Mouse (Mus musculus) retina, adult 2 months (tissue): ENCODE data around the gene Pikfyve.

ENCODE experiments used
- DNase-seq: peaks from one replicate; pipeline ENCODE4 v3.0.0-alpha.2; 2012; ENCODE audit warnings: low read depth, low spot score

Gene Pikfyve

DNA sequence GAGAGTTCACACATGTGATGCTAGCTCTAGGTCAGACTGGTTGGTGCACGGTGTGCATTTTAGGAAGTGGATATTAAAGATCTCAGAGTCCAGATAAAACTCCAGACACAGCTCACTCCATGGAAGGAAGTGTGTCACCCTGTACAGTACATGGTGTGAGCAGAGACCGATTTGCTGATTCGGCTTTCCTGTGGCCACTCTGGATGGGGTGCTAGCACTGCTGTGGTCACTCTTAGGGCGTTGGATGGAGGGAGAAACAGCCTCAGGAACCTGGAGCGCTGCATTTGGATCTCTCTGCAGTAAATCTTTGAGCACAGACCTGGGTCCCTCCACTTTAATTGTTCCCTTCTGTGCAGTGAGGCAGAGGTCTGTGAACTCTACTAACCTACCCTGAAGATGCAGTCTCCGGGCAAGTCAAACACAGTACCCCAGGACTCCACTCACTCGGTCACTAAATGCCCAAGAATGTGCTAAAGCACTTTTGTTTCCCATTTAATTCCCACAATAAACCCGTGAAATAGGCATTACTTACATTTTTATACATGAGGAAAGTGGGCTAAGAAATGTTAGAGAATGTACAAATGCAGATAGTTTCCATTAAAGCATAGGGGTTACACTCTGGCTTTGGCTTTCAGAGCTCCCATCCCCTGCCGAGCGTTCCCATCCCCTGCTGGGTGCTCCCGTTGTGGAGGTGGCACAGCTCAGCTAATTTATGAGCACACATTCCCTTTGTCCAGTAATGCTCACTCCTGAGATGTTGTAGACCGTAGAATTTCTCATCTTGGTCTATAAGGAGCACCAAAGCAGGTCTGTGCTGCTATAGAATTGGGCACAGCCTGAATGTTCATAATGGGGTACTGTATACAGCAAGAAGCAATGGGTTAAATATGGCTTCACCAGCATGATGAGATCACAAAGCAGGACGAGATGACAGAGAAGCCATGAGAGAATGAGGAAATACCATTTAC is 127.9 kb downstream of the Pikfyve start:
- DNase-seq = no peak

DNA sequence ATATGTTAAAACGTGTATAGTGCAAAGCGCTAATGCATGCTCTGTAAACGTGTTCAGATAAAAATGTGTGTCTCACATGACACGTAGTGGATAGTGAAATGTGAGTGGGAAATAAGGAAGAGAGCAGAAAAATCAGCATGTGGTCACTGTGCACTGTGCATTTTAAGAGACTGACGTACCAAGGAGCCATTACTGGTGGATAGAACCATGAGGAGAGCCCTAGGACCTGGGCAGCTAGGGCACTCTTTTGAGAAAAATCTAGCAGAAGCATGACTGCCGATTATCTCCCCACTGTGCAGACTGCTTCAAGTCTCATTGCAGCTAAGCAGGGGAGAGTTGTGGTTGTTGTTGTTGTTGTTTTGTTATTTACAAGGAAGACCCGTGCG is 128.5 kb downstream of the Pikfyve start:
- DNase-seq = no peak
